Mouse (Mus musculus): ENCODE measurements around the gene Olfml2a. TPM values are rescaled to one million over a fixed set of nuclear protein-coding genes. Genes with fewer than 3 reads are reported as not detected.
A peak's percentile ranks its signal among the peaks of the same experiment; 100 is the strongest.

Gene Olfml2a
- polyA plus RNA-seq (2016; fragmentation: Nextera tagmentation; extraction: Ambion mirVana), result 5.7 and 6.0 TPM in 2 replicates

GRCm38 (mm10) chr2:38931851-38932667, at the start of gene Olfml2a:
Olfml2a (plus strand) TSS chr2:38931978.
- ATAC-seq (ENCODE audit: insufficient number of reproducible peaks, insufficient read depth, low FRiP score, low TSS enrichment), result peak; percentile 83
- peaks cover 24% of the 10 kb centered on the region for H3K4me1 ChIP-seq
- 0 out of 2 replicates have a peak within 1 kb of the TSS, but pooled peaks have one; percentile 25 for H3K27ac ChIP-seq
- peak within 1 kb of the TSS; percentile 82 for H3K4me2 ChIP-seq (replicated peaks)
- H3K9ac ChIP-seq, result peak within 1 kb of the TSS; percentile 48
- H3K4me3 ChIP-seq, result peak within 1 kb of the TSS; percentile 41
- H3K36me3 ChIP-seq, result no peaks in the 10 kb centered on the region
- WGBS, result 8% methylated on average over 32 of the region's 32 CpGs
- H3K9me3 ChIP-seq, result no peaks in the 10 kb centered on the region
- no peaks in the 10 kb centered on the region for H3K27me3 ChIP-seq

DNA sequence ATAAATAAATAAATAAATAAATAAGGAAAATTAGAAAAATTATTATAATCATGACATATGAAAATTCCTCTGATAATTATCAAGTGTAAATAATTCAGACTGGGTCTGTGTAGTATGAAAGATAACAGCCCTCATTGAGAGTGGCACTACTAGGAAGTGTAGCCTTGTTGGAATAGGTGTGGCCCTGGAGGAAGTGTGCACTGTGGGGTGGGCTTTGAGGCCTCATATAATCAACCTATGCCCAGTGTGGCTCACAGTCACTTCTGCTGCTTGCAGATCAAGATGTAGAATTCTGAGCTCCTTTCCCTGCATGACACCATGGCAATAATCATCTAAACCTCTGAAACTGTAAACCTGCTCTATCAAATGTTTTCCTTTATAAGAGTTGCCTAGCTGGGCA, 28.9 kb upstream of the Olfml2a start:
- Histone ChIP-seq H3K4me1 (no peaks in the 10 kb centered on the region), H3K9ac (no peak overlapping the region), H3K9me3 (no peaks in the 10 kb centered on the region), H3K27ac (no peak overlapping the region), H3K4me3 (no peak overlapping the region), H3K4me2 (replicated peaks) (no peak overlapping the region), H3K36me3 (no peaks in the 10 kb centered on the region), H3K27me3 (no peaks in the 10 kb centered on the region)
- no peak for ATAC-seq (ENCODE audit: insufficient number of reproducible peaks, insufficient read depth, low FRiP score, low TSS enrichment)

DNA sequence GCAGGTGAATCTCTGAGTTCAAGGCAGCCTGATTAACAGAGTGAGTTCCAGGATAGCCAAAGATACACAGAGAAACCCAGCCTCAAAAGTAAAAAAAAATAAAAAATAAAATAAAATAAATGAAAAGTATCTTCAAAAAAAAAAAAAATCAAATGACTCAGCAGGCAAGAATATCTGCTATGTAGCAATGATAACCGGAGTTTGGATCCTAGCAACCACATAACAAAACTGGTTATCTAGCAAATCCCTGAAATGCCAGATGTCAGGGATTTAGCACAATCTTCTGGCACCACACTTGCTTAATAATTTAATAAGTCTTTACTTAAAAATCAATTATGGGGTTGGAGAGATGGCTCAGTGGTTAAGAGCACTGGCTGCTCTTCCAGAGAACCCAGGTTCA, 27.5 kb upstream of the Olfml2a start:
- no peaks in the 10 kb centered on the region for H3K27me3 ChIP-seq
- no peak overlapping the region for H3K4me2 ChIP-seq (replicated peaks)
- no peak overlapping the region for H3K4me3 ChIP-seq
- no peaks in the 10 kb centered on the region for H3K9me3 ChIP-seq
- no peak for ATAC-seq (ENCODE audit: insufficient number of reproducible peaks, insufficient read depth, low FRiP score, low TSS enrichment)
- no peaks in the 10 kb centered on the region for H3K4me1 ChIP-seq
- WGBS, result 95% methylated on average over 1 of the region's 1 CpGs
- H3K27ac ChIP-seq, result no peak overlapping the region
- no peak overlapping the region for H3K9ac ChIP-seq
- H3K36me3 ChIP-seq, result no peaks in the 10 kb centered on the region

DNA sequence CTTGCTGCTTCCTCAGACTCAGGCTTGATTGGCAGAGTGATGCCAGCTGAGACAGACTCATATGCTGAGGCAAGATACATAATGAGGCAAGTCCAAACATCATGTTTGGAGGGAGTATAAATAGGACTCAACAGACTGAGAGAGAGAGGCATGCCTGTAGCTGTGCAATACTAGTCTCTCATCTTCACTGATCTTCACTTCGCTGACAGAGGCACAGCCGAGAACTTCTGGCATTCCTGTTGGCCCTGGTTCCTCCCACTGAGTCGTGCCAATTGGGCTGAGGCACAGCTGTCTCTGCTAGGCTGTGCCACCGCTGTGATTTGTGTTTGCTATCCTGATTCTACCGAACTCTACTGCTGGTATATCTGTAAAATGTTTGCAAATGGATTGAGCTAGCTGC, 25.7 kb upstream of the Olfml2a start:
- Histone ChIP-seq H3K9me3 (no peaks in the 10 kb centered on the region), H3K27ac (no peak overlapping the region), H3K4me3 (no peak overlapping the region), H3K9ac (no peak overlapping the region), H3K4me1 (no peaks in the 10 kb centered on the region), H3K4me2 (replicated peaks) (no peak overlapping the region), H3K27me3 (no peaks in the 10 kb centered on the region), H3K36me3 (no peaks in the 10 kb centered on the region)
- ATAC-seq (ENCODE audit: insufficient number of reproducible peaks, insufficient read depth, low FRiP score, low TSS enrichment), result no peak
- WGBS, result 83% methylated on average over 5 of the region's 5 CpGs

- H3K27me3 ChIP-seq, result no peaks in the 10 kb centered on the region
- H3K9me3 ChIP-seq, result no peaks in the 10 kb centered on the region
- no peak overlapping the region for H3K4me3 ChIP-seq
- ATAC-seq (ENCODE audit: insufficient number of reproducible peaks, insufficient read depth, low FRiP score, low TSS enrichment), result no peak
- H3K27ac ChIP-seq, result no peak overlapping the region
- no peak overlapping the region for H3K4me2 ChIP-seq (replicated peaks)
- 70% methylated on average over 1 of the region's 1 CpGs for WGBS
- H3K4me1 ChIP-seq, result no peaks in the 10 kb centered on the region
- no peaks in the 10 kb centered on the region for H3K36me3 ChIP-seq
- no peak overlapping the region for H3K9ac ChIP-seq
Observed at GRCm38 (mm10) chr2:38908604-38909003, 23.2 kb upstream of the Olfml2a start.

DNA sequence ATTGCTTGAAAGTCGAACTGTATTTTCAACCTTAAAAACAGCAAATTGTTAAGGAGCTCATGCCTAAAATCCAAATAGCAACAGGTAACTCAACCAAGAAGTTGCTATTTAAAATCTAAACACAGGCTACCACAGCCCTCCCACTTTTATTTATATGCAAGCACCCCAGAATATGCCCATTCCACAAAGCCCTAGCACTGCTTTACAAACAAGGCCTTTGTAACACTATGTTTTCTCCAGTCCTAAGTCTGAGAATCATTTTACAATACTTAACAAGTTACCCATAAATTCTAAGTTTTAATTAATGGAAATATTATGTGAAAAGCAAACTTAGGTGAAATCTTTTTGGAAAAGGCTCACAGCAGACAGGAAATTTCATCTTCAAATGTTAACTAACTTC, 17.3 kb upstream of the Olfml2a start:
- ATAC-seq (ENCODE audit: insufficient number of reproducible peaks, insufficient read depth, low FRiP score, low TSS enrichment), result no peak
- no peaks in the 10 kb centered on the region for H3K9me3 ChIP-seq
- H3K4me2 ChIP-seq (replicated peaks), result no peak overlapping the region
- H3K4me3 ChIP-seq, result no peak overlapping the region
- WGBS, result 47% methylated on average over 1 of the region's 1 CpGs
- no peaks in the 10 kb centered on the region for H3K27me3 ChIP-seq
- H3K9ac ChIP-seq, result no peak overlapping the region
- no peaks in the 10 kb centered on the region for H3K4me1 ChIP-seq
- H3K27ac ChIP-seq, result no peak overlapping the region
- H3K36me3 ChIP-seq, result peaks cover 3% of the 10 kb centered on the region; the same call in 1 of the 2 replicates

DNA sequence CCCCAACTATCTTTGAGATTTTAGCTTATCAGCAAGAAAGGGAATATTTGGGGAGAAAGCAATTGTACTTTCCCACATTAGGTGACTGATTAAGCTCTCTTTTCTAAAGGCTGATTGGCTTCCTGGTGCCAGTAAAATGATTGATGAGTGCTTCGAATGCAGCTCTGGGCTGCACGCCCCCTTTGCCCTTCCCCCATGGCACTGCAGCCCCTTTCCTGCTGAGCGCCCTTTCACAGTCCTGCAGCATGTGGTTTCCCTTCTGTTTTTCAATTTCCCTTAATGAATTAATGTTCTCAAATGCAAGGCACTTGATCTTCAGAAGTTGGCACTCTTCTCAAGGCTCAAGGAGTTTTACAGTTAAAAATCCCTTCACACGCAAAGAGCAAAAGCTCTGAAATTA, 16.8 kb upstream of the Olfml2a start:
- H3K4me3 ChIP-seq, result no peak overlapping the region
- no peaks in the 10 kb centered on the region for H3K4me1 ChIP-seq
- H3K36me3 ChIP-seq, result peaks cover 3% of the 10 kb centered on the region; the same call in 1 of the 2 replicates
- no peaks in the 10 kb centered on the region for H3K9me3 ChIP-seq
- H3K4me2 ChIP-seq (replicated peaks), result no peak overlapping the region
- no peaks in the 10 kb centered on the region for H3K27me3 ChIP-seq
- no peak overlapping the region for H3K27ac ChIP-seq
- no peak for ATAC-seq (ENCODE audit: insufficient number of reproducible peaks, insufficient read depth, low FRiP score, low TSS enrichment)
- no peak overlapping the region for H3K9ac ChIP-seq
- WGBS, result 30% methylated on average over 4 of the region's 4 CpGs

DNA sequence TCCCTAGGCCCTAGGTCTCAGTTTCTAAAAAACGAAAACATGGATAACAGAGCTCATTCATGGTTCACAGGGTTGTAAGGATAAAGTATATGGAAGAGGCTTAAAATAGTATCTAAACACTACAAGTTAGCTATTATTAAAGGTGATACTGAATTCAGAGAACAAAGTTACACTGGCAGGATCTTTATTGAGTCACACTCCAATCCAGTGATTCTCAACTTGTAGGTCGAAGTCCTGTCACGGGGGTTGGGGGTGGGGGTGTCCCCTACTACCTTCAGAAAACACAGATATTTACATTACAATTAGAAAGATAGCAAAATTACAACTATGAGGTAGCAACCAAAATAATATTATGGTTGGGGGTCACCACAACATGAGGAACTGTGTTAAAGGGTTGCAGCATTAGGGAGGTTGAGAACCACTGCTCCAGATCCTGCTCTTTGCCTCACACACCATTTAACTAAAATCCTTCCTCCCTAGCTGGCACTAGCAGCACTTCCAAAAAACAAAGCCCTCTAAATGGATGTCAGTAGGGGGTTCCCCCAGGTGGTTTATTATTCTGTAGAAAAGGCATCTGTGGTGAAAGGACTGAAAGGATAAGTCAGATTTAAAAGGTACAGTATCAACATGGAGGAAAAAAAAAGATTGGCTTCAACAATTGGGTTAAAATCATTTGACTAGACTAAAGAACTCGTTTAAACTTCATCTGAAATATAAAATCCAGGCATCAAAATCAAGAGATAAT, 14.7 kb upstream of the Olfml2a start:
- peaks cover 3% of the 10 kb centered on the region; the same call in 1 of the 2 replicates for H3K36me3 ChIP-seq
- H3K27me3 ChIP-seq, result no peaks in the 10 kb centered on the region
- H3K4me3 ChIP-seq, result no peak overlapping the region
- no peak overlapping the region for H3K27ac ChIP-seq
- no peaks in the 10 kb centered on the region for H3K9me3 ChIP-seq
- H3K9ac ChIP-seq, result no peak overlapping the region
- 33% methylated on average over 4 of the region's 4 CpGs for WGBS
- no peak overlapping the region for H3K4me2 ChIP-seq (replicated peaks)
- ATAC-seq (ENCODE audit: insufficient number of reproducible peaks, insufficient read depth, low FRiP score, low TSS enrichment), result no peak
- no peaks in the 10 kb centered on the region for H3K4me1 ChIP-seq

GRCm38 (mm10) chr2:38921374-38921773, 10.4 kb upstream of the Olfml2a start:
- Histone ChIP-seq H3K27me3 (no peaks in the 10 kb centered on the region), H3K4me3 (no peak overlapping the region), H3K9ac (no peak overlapping the region), H3K4me1 (peaks cover 10% of the 10 kb centered on the region), H3K36me3 (peaks cover 3% of the 10 kb centered on the region; the same call in 1 of the 2 replicates), H3K4me2 (replicated peaks) (no peak overlapping the region), H3K9me3 (no peaks in the 10 kb centered on the region), H3K27ac (no peak overlapping the region)
- WGBS, result 13% methylated on average over 1 of the region's 1 CpGs
- ATAC-seq (ENCODE audit: insufficient number of reproducible peaks, insufficient read depth, low FRiP score, low TSS enrichment), result no peak

- ATAC-seq (ENCODE audit: insufficient number of reproducible peaks, insufficient read depth, low FRiP score, low TSS enrichment), result no peak
- Histone ChIP-seq H3K4me1 (peaks cover 10% of the 10 kb centered on the region), H3K9ac (no peak overlapping the region), H3K27ac (no peak overlapping the region), H3K4me3 (no peak overlapping the region), H3K36me3 (no peaks in the 10 kb centered on the region; the same call in 1 of the 2 replicates), H3K9me3 (no peaks in the 10 kb centered on the region), H3K27me3 (no peaks in the 10 kb centered on the region), H3K4me2 (replicated peaks) (no peak overlapping the region)
- WGBS, result 30% methylated on average over 3 of the region's 3 CpGs
Observed at GRCm38 (mm10) chr2:38923471-38923870, 8.3 kb upstream of the Olfml2a start.

- no peak for ATAC-seq (ENCODE audit: insufficient number of reproducible peaks, insufficient read depth, low FRiP score, low TSS enrichment)
- H3K27me3 ChIP-seq, result no peaks in the 10 kb centered on the region
- 51% methylated on average over 2 of the region's 2 CpGs for WGBS
- no peak overlapping the region for H3K9ac ChIP-seq
- H3K4me3 ChIP-seq, result no peak overlapping the region
- no peaks in the 10 kb centered on the region for H3K9me3 ChIP-seq
- H3K36me3 ChIP-seq, result no peaks in the 10 kb centered on the region
- no peak overlapping the region for H3K4me2 ChIP-seq (replicated peaks)
- peaks cover 10% of the 10 kb centered on the region for H3K4me1 ChIP-seq
- no peak overlapping the region for H3K27ac ChIP-seq
Observed at GRCm38 (mm10) chr2:38923911-38924310, 7.9 kb upstream of the Olfml2a start.

- Histone ChIP-seq H3K9me3 (no peaks in the 10 kb centered on the region), H3K36me3 (no peaks in the 10 kb centered on the region), H3K9ac (no peak overlapping the region), H3K4me3 (peak overlapping the region; percentile 84), H3K4me2 (replicated peaks) (peak overlapping the region; percentile 96), H3K27me3 (no peaks in the 10 kb centered on the region), H3K27ac (no peak overlapping the region), H3K4me1 (peaks cover 10% of the 10 kb centered on the region)
- 4% methylated on average over 10 of the region's 10 CpGs for WGBS
- no peak for ATAC-seq (ENCODE audit: insufficient number of reproducible peaks, insufficient read depth, low FRiP score, low TSS enrichment)
Observed at GRCm38 (mm10) chr2:38924571-38924970, 7.2 kb upstream of the Olfml2a start.

Measured in embryonic facial prominence, embryonic 12.5 days (tissue).